Mouse (Mus musculus): Measurements from ENCODE around the gene Lsm12. TPM values are rescaled to one million over a fixed set of nuclear protein-coding genes. Genes with fewer than 3 reads are reported as not detected.
A peak's percentile ranks its signal among the peaks of the same experiment; 100 is the strongest.

Lsm12 gene
- total RNA-seq, 2 experiments from 2014 or later = 83.5 to 83.6 TPM

DNA sequence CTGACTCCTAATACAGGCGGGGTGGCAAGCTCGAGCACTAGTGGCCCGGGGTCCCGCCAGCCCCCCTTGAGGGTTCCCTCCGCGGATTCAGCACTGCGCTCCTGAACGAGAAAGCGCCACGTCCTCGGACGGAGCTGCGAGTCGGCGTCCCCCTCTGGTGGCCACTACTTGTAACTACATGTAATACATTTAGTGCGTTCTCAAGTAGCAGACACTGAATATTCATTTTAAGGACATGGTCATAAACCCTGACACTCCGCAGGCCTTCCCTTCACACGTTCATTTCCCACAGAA, 46.7 kb downstream of the Lsm12 start:
- peak; percentile 38 to 50 for DNase-seq (ENCODE audit: low spot score in 2 of 2)

DNA sequence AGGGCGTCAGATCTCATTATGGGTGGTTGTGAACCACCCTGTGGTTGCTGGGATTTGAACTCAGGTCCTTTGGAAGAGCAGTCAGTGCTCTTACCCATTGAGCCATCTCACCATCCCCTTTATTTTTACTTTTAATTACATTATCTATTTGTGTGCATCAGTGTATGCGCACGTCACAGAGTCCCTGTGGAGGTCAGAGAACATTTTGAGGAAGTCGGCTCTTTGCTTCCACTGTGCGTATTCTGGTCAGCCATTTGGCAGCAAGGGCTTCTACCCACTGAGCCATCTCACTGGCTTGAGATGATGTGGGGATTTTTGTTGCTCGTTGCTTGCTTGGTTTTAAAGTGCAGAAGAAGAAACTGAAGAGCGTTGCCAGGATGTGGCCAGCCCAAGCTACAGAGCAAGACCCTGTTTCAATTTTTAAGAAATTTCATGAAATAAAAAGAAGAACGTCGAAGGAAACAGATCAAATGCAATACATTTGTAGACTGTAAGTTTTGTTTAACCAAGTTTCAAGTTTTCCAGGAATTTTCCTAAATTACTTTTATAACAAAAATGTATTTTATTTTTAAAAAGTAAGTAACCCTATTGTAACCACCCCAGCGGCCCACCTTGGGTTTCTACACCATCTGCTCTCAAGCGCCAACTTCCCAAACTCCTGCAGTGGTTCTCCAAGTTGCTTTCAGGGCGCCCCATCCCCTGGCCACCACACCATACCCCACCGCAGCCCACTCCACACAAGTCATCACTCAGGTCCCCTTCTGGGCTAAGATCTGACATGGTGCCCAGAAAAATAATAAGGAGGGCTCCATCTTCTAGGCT, 47.3 kb downstream of the Lsm12 start:
- no peak for DNase-seq (ENCODE audit: low spot score in 2 of 2)

DNA sequence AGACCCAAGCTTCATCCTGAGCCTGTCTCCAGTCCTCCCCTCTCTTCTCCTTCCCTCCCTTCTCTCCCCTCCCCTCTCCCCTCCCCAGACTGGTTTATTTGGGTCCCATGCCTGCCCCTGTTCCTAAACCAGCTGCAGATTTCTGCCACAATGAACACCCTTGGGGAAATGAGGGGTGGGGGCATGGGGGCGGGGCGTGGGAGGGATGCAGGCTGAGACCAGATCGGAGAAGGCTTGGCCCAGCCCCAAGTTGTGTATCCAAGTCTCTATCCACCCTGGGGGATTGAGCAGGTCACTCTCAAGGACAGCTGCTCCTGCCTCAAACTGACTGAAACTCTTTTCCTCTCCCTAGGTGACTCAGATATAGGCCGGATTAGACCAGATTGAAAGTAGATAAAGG, 50.6 kb downstream of the Lsm12 start:
- DNase-seq (ENCODE audit: low spot score in 2 of 2) = no peak

DNA sequence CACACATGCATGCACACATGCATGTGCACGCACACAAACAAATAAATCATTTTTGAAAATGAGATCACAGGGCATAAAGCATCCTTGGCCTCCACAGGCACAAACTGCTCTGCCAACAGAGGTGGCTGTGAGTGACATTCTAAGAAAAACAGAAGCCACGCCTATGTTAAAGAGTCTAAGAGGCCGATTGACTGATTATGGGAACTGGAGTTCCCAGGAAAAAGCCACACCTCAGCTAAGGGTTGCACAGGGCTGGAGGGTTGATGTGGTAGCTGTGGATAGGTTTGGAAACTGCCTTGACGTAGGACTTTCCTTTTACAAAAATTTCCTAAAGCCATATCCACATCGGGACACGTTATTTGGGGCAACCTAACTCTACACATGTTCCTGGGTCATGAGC, 67.7 kb downstream of the Lsm12 start:
- DNase-seq (ENCODE audit: low spot score in 2 of 2) = no peak

DNA sequence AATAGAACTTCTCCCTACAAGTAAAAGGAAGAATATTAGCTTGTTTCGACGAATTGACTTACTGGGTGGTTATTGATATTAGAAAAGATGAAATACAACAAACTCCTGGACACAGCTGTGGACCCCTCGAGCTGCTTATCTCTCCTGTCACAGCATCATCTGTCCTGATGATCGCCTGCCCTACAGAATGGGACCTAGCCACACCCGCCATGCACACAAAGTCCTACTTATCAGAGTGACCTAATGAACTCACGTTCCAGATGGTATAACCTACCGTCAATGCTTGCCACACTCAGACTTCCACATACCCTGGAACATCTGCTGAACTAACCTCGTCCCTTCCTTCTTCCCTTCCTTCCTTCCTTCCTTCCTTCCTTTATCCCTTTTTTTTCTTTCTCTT, 68.9 kb downstream of the Lsm12 start:
- DNase-seq (ENCODE audit: low spot score in 2 of 2) = no peak

Small RNAs within 50 kb of the gene (microRNA-seq; reads per million reads assigned to microRNA genes)
- gene Mir8101 = 1.8 reads per million

Other genes with a start within 250 kb of the Lsm12 start
- under 1 TPM; 0.20 to 0.25 TPM for gene Sost, start 218.3 kb downstream of the Lsm12 start, total RNA-seq (2021)
- gene Cfap97d1, start 201.0 kb downstream of the Lsm12 start, total RNA-seq (2021) = not detected
- 10 to 100 TPM; 62.2 to 71.6 TPM for gene Dusp3, start 198.3 kb downstream of the Lsm12 start, total RNA-seq (2021)
- 10 to 100 TPM; 19.2 to 24.4 TPM for gene Mpp3, start 156.8 kb downstream of the Lsm12 start, total RNA-seq (2021)
- 10 to 100 TPM; 10.7 to 15.6 TPM for gene Cd300lg, start 143.8 kb downstream of the Lsm12 start, total RNA-seq (2021)
- gene Mpp2, start 96.8 kb downstream of the Lsm12 start, total RNA-seq (2021) = 10 to 100 TPM in 1 of 2 experiments, 1 to 10 TPM in 1; 8.8 to 11.5 TPM
- 1 to 10 TPM in 1 of 2 experiments, not detected in 1; 7.4 TPM for gene Ppy, start 84.0 kb downstream of the Lsm12 start, total RNA-seq (2021)
- gene Pyy, start 77.5 kb downstream of the Lsm12 start, total RNA-seq (2021) = 10 to 100 TPM in 1 of 2 experiments, not detected in 1; 25.9 TPM
- gene Nags, start 39.8 kb downstream of the Lsm12 start, total RNA-seq (2021) = 1 to 10 TPM; 1.3 to 3.1 TPM
- 10 to 100 TPM; 21.8 to 22.5 TPM for gene Tmem101, start 28.9 kb downstream of the Lsm12 start, total RNA-seq (2021)
- 10 to 100 TPM; 86.3 to 93.3 TPM for gene G6pc3, start 4.3 kb upstream of the Lsm12 start, total RNA-seq (2021)
- 100 to 1,000 TPM; 123 to 125 TPM for gene Hdac5, start 44.9 kb upstream of the Lsm12 start, total RNA-seq (2021)
- gene BC030867, start 63.6 kb upstream of the Lsm12 start, total RNA-seq (2021) = 1 to 10 TPM; 4.8 to 6.0 TPM
- under 1 TPM; 0.53 to 0.79 TPM for gene Asb16, start 83.4 kb upstream of the Lsm12 start, total RNA-seq (2021)
- 10 to 100 TPM; 56.5 to 58.3 TPM for gene Tmub2, start 99.6 kb upstream of the Lsm12 start, total RNA-seq (2021)
- gene Atxn7l3, start 111.3 kb upstream of the Lsm12 start, total RNA-seq (2021) = 10 to 100 TPM; 58.3 to 58.7 TPM
- 100 to 1,000 TPM; 136 to 152 TPM for gene Ubtf, start 134.4 kb upstream of the Lsm12 start, total RNA-seq (2021)
- gene Slc4a1, start 180.9 kb upstream of the Lsm12 start, total RNA-seq (2021) = 100 to 1,000 TPM in 1 of 2 experiments, 10 to 100 TPM in 1; 75.5 to 140 TPM
- 10 to 100 TPM; 59.3 to 61.2 TPM for gene Rundc3a, start 208.1 kb upstream of the Lsm12 start, total RNA-seq (2021)
- gene Slc25a39, start 222.7 kb upstream of the Lsm12 start, total RNA-seq (2021) = 100 to 1,000 TPM; 254 to 261 TPM
- gene Grn, start 245.0 kb upstream of the Lsm12 start, total RNA-seq (2021) = 100 to 1,000 TPM; 170 to 175 TPM